Mouse (Mus musculus): ENCODE results near the gene Rab23. TPM values are rescaled to one million over a fixed set of nuclear protein-coding genes. Genes with fewer than 3 reads are reported as not detected.

The Rab23 gene
- 3.7 and 4.7 TPM in 2 replicates for polyA plus RNA-seq (2015; fragmentation: Nextera tagmentation; extraction: Ambion mirVana)

GRCm38 (mm10) chr1:33719733-33720225 lies at the start of gene Rab23:
Rab23 (plus strand) TSS chr1:33719887.
- peak within 1 kb of the TSS; percentile 84 for H3K9ac ChIP-seq
- H3K4me3 ChIP-seq (replicated peaks) = peak within 1 kb of the TSS; percentile 74
- H3K27ac ChIP-seq (replicated peaks) = peak within 1 kb of the TSS; percentile 87
- 1% methylated on average over 54 of the region's 54 CpGs for WGBS (ENCODE audit: insufficient replicate concordance)
- H3K4me1 ChIP-seq (replicated peaks) = peaks cover 16% of the 10 kb centered on the region
- peaks cover 10% of the 10 kb centered on the region for H3K27me3 ChIP-seq
- H3K36me3 ChIP-seq (replicated peaks) = peaks cover 20% of the 10 kb centered on the region
- ATAC-seq (ENCODE audit: insufficient read depth) = peak; percentile 94
- H3K9me3 ChIP-seq (replicated peaks) = no peaks in the 10 kb centered on the region
- H3K4me2 ChIP-seq = peak within 1 kb of the TSS; percentile 93

GRCm38 (mm10) chr1:33670164-33670616 lies 49.5 kb upstream of the Rab23 start:
- peak; percentile 59 for ATAC-seq (ENCODE audit: insufficient read depth)
- Histone ChIP-seq H3K4me3 (replicated peaks) (peak overlapping the region; percentile 77), H3K36me3 (replicated peaks) (peaks cover 28% of the 10 kb centered on the region), H3K27me3 (peaks cover 10% of the 10 kb centered on the region), H3K4me1 (replicated peaks) (peaks cover 57% of the 10 kb centered on the region), H3K27ac (replicated peaks) (peak overlapping the region; percentile 90), H3K9ac (peak overlapping the region; percentile 75), H3K4me2 (peak overlapping the region; percentile 95), H3K9me3 (replicated peaks) (no peaks in the 10 kb centered on the region)
- WGBS (ENCODE audit: insufficient replicate concordance) = under 1% methylated on average over 37 of the region's 37 CpGs

- Histone ChIP-seq H3K9ac (no peak overlapping the region), H3K36me3 (replicated peaks) (peaks cover 16% of the 10 kb centered on the region), H3K4me3 (replicated peaks) (no peak overlapping the region), H3K27me3 (peaks cover 10% of the 10 kb centered on the region), H3K4me1 (replicated peaks) (peaks cover 45% of the 10 kb centered on the region), H3K4me2 (peak overlapping the region; percentile 45; the same call in 1 of the 2 replicates), H3K27ac (replicated peaks) (0 out of 2 replicates have a peak overlapping the region, but pooled peaks have one; percentile 4), H3K9me3 (replicated peaks) (no peaks in the 10 kb centered on the region)
- ATAC-seq (ENCODE audit: insufficient read depth) = no peak
- 71% methylated on average over 5 of the region's 5 CpGs for WGBS (ENCODE audit: insufficient replicate concordance)
Measured at GRCm38 (mm10) chr1:33671441-33671840, 48.2 kb upstream of the Rab23 start.

- WGBS (ENCODE audit: insufficient replicate concordance) = 29% methylated on average over 3 of the region's 3 CpGs
- peaks cover 40% of the 10 kb centered on the region for H3K4me1 ChIP-seq (replicated peaks)
- H3K27ac ChIP-seq (replicated peaks) = peak overlapping the region; percentile 72
- peaks cover 10% of the 10 kb centered on the region for H3K27me3 ChIP-seq
- peak; percentile 69 for ATAC-seq (ENCODE audit: insufficient read depth)
- H3K9ac ChIP-seq = no peak overlapping the region
- peaks cover 9% of the 10 kb centered on the region for H3K36me3 ChIP-seq (replicated peaks)
- H3K4me2 ChIP-seq = peak overlapping the region; percentile 45
- no peaks in the 10 kb centered on the region for H3K9me3 ChIP-seq (replicated peaks)
- H3K4me3 ChIP-seq (replicated peaks) = 0 out of 2 replicates have a peak overlapping the region, but pooled peaks have one; percentile 7
Measured at GRCm38 (mm10) chr1:33672083-33672482, 47.6 kb upstream of the Rab23 start.

- 33% methylated on average over 3 of the region's 3 CpGs for WGBS (ENCODE audit: insufficient replicate concordance)
- Histone ChIP-seq H3K36me3 (replicated peaks) (peaks cover 5% of the 10 kb centered on the region), H3K9ac (no peak overlapping the region), H3K4me2 (no peak overlapping the region), H3K4me1 (replicated peaks) (peaks cover 36% of the 10 kb centered on the region), H3K9me3 (replicated peaks) (no peaks in the 10 kb centered on the region), H3K27me3 (peaks cover 10% of the 10 kb centered on the region), H3K27ac (replicated peaks) (no peak overlapping the region), H3K4me3 (replicated peaks) (no peak overlapping the region)
- ATAC-seq (ENCODE audit: insufficient read depth) = no peak
Measured at GRCm38 (mm10) chr1:33672514-33672913, 47.2 kb upstream of the Rab23 start.

GRCm38 (mm10) chr1:33673158-33673960 lies 46.3 kb upstream of the Rab23 start:
- Histone ChIP-seq H3K4me2 (no peak overlapping the region), H3K36me3 (replicated peaks) (no peaks in the 10 kb centered on the region), H3K27ac (replicated peaks) (no peak overlapping the region), H3K4me1 (replicated peaks) (peaks cover 27% of the 10 kb centered on the region), H3K4me3 (replicated peaks) (no peak overlapping the region), H3K27me3 (peaks cover 10% of the 10 kb centered on the region), H3K9me3 (replicated peaks) (no peaks in the 10 kb centered on the region), H3K9ac (no peak overlapping the region)
- WGBS (ENCODE audit: insufficient replicate concordance) = 66% methylated on average over 17 of the region's 17 CpGs
- no peak for ATAC-seq (ENCODE audit: insufficient read depth)

GRCm38 (mm10) chr1:33680435-33680834 lies 39.3 kb upstream of the Rab23 start:
- 30% methylated on average over 4 of the region's 4 CpGs for WGBS (ENCODE audit: insufficient replicate concordance)
- Histone ChIP-seq H3K27ac (replicated peaks) (no peak overlapping the region), H3K4me2 (no peak overlapping the region), H3K9me3 (replicated peaks) (no peaks in the 10 kb centered on the region), H3K36me3 (replicated peaks) (no peaks in the 10 kb centered on the region), H3K27me3 (no peaks in the 10 kb centered on the region), H3K4me1 (replicated peaks) (no peaks in the 10 kb centered on the region), H3K4me3 (replicated peaks) (no peak overlapping the region), H3K9ac (no peak overlapping the region)
- ATAC-seq (ENCODE audit: insufficient read depth) = no peak

- Histone ChIP-seq H3K4me2 (no peak overlapping the region), H3K9me3 (replicated peaks) (no peaks in the 10 kb centered on the region), H3K4me1 (replicated peaks) (no peaks in the 10 kb centered on the region), H3K27ac (replicated peaks) (no peak overlapping the region), H3K27me3 (no peaks in the 10 kb centered on the region), H3K9ac (no peak overlapping the region), H3K4me3 (replicated peaks) (no peak overlapping the region), H3K36me3 (replicated peaks) (no peaks in the 10 kb centered on the region)
- 77% methylated on average over 7 of the region's 7 CpGs for WGBS (ENCODE audit: insufficient replicate concordance)
- ATAC-seq (ENCODE audit: insufficient read depth) = no peak
Measured at GRCm38 (mm10) chr1:33680890-33681289, 38.8 kb upstream of the Rab23 start.

GRCm38 (mm10) chr1:33684459-33684858 lies 35.2 kb upstream of the Rab23 start:
- WGBS (ENCODE audit: insufficient replicate concordance) = 47% methylated on average over 8 of the region's 8 CpGs
- Histone ChIP-seq H3K4me3 (replicated peaks) (no peak overlapping the region), H3K4me2 (no peak overlapping the region), H3K36me3 (replicated peaks) (no peaks in the 10 kb centered on the region), H3K27ac (replicated peaks) (no peak overlapping the region), H3K27me3 (0 out of 2 replicates have a peak, but pooled peaks cover 10% of the 10 kb centered on the region), H3K4me1 (replicated peaks) (no peaks in the 10 kb centered on the region), H3K9ac (no peak overlapping the region), H3K9me3 (replicated peaks) (no peaks in the 10 kb centered on the region)
- no peak for ATAC-seq (ENCODE audit: insufficient read depth)

GRCm38 (mm10) chr1:33688810-33689209 lies 30.9 kb upstream of the Rab23 start:
- H3K4me1 ChIP-seq (replicated peaks) = no peaks in the 10 kb centered on the region
- H3K9me3 ChIP-seq (replicated peaks) = no peaks in the 10 kb centered on the region
- WGBS (ENCODE audit: insufficient replicate concordance) = 40% methylated on average over 2 of the region's 2 CpGs
- no peak for ATAC-seq (ENCODE audit: insufficient read depth)
- H3K4me2 ChIP-seq = no peak overlapping the region
- no peak overlapping the region for H3K27ac ChIP-seq (replicated peaks)
- no peak overlapping the region for H3K4me3 ChIP-seq (replicated peaks)
- H3K36me3 ChIP-seq (replicated peaks) = no peaks in the 10 kb centered on the region
- H3K27me3 ChIP-seq = 0 out of 2 replicates have a peak, but pooled peaks cover 10% of the 10 kb centered on the region
- no peak overlapping the region for H3K9ac ChIP-seq

- H3K36me3 ChIP-seq (replicated peaks) = no peaks in the 10 kb centered on the region
- 0 out of 2 replicates have a peak, but pooled peaks cover 10% of the 10 kb centered on the region for H3K27me3 ChIP-seq
- 72% methylated on average over 8 of the region's 8 CpGs for WGBS (ENCODE audit: insufficient replicate concordance)
- H3K4me3 ChIP-seq (replicated peaks) = no peak overlapping the region
- ATAC-seq (ENCODE audit: insufficient read depth) = no peak
- H3K4me1 ChIP-seq (replicated peaks) = no peaks in the 10 kb centered on the region
- H3K9ac ChIP-seq = no peak overlapping the region
- no peak overlapping the region for H3K4me2 ChIP-seq
- no peak overlapping the region for H3K27ac ChIP-seq (replicated peaks)
- no peaks in the 10 kb centered on the region for H3K9me3 ChIP-seq (replicated peaks)
Measured at GRCm38 (mm10) chr1:33689446-33690086, 30.1 kb upstream of the Rab23 start.
